8 mouse cellular contexts compared by ENCODE assay signal in genomic region chr13:49381230-49381629, GRCm38 (mm10). TPM values are rescaled to one million over a fixed set of nuclear protein-coding genes. Genes with fewer than 3 reads are reported as not detected.
A peak's percentile ranks its signal among the peaks of the same experiment; 100 is the strongest.
DNase-seq lines count a peak whose midpoint lies in the region; ATAC-seq and TF ChIP-seq lines count a peak whose summit lies in the region.

No protein-coding gene starts in this region.

- 27% methylated on average over 3 of the region's 3 CpGs for WGBS in hindbrain, embryonic 16.5 days

- no peaks in the 10 kb centered on the region for H3K27me3 ChIP-seq in Patski
- no peaks in the 10 kb centered on the region for H3K27me3 ChIP-seq in hindbrain, embryonic 16.5 days (replicated peaks; ENCODE audit: control insufficient read depth, insufficient read depth, low read length)

- CTCF ChIA-PET in Patski (lab: Charles Lee): interaction anchor here (0.8 to 4.9 kb wide), 13 partner anchors 11 to 83 kb away, joined by 3 to 52 read pairs (median 5); partner anchors contain the start of gene Bicd2

- DNase-seq in Patski (ENCODE audit: low read depth, low spot score): peak; percentile 43
- DNase-seq in cerebellum, adult 9-11 months: peak; percentile 79
- peak; percentile 80 to 87 for DNase-seq in frontal cortex, postnatal 25 days (ENCODE audit: low spot score in 2 of 2)
- DNase-seq in left cerebral cortex, adult 11 months (ENCODE audit: low spot score): peak; percentile 58
- DNase-seq in right cerebral cortex, adult 18-20 months: peak; percentile 82
- DNase-seq in urinary bladder, adult 2 months (ENCODE audit: low spot score): peak; percentile 75

- POLR2A ChIA-PET in Patski (lab: Charles Lee): no interaction called here

- H3K4me2 ChIP-seq in hindbrain, embryonic 16.5 days (ENCODE audit: low read length): no peak overlapping the region

- H3K27ac ChIP-seq in hindbrain, embryonic 16.5 days (ENCODE audit: low read depth, low read length): no peak overlapping the region

- no peaks in the 10 kb centered on the region for H3K4me1 ChIP-seq in hindbrain, embryonic 16.5 days (ENCODE audit: control insufficient read depth, insufficient read depth, low read depth, low read length)

- in situ Hi-C loops in Patski (cut with MboI; ENCODE audit: low pct_unique_long_range_greater_than_20kb): no loop called here

- no peaks in the 10 kb centered on the region for H3K9me3 ChIP-seq in hindbrain, embryonic 16.5 days (ENCODE audit: control insufficient read depth, low read length)

- no peak for TF ChIP-seq CTCF in Patski (IDR thresholded peaks at IDR 0.05)

- H3K36me3 ChIP-seq in hindbrain, embryonic 16.5 days (ENCODE audit: control insufficient read depth, insufficient read depth, low read length): peaks cover 62% of the 10 kb centered on the region

- ATAC-seq in Patski: peak; percentile 65
- ATAC-seq in hindbrain, embryonic 16.5 days: peak; percentile 63
- ATAC-seq in megakaryocyte, adult 5-6 weeks (ENCODE audit: poor library complexity, severe bottlenecking): peak; percentile 95

- H3K9ac ChIP-seq in hindbrain, embryonic 16.5 days (ENCODE audit: low read depth, low read length): no peak overlapping the region

- H3K4me3 ChIP-seq in hindbrain, embryonic 16.5 days (ENCODE audit: low read length): no peak overlapping the region

RNA-seq across cellular contexts. Expression of gene Ippk, which starts 39.8 kb away (rescaled TPM):
- polyA plus RNA-seq in Patski (2021): 14.1 TPM
- polyA plus RNA-seq in hindbrain, embryonic 16.5 days (2015; fragmentation: Nextera tagmentation; extraction: Ambion mirVana): 13.6 and 14.3 TPM in 2 replicates
- total RNA-seq in megakaryocyte, adult 5-6 weeks (2015): 2.5 and 3.1 TPM in 2 replicates
- 5.9 and 7.4 TPM in 2 replicates for total RNA-seq in megakaryocyte, adult 5-6 weeks (2017)
- 10.0 and 12.4 TPM in 2 replicates for polyA plus RNA-seq in urinary bladder, adult 2 months (2012; rRNA removed)

RNA-seq across cellular contexts. Expression of gene Bicd2, which starts 39.8 kb away (rescaled TPM):
- 45.2 TPM for polyA plus RNA-seq in Patski (2021)
- 25.3 and 30.5 TPM in 2 replicates for polyA plus RNA-seq in hindbrain, embryonic 16.5 days (2015; fragmentation: Nextera tagmentation; extraction: Ambion mirVana)
- total RNA-seq in megakaryocyte, adult 5-6 weeks (2015): 14.9 and 15.3 TPM in 2 replicates
- total RNA-seq in megakaryocyte, adult 5-6 weeks (2017): 24.7 and 27.7 TPM in 2 replicates
- polyA plus RNA-seq in urinary bladder, adult 2 months (2012; rRNA removed): 41.8 and 47.8 TPM in 2 replicates
